Mouse (Mus musculus) left cerebral cortex, adult 9 months (tissue): ENCODE results near the gene Fat2.
A peak's percentile ranks its signal among the peaks of the same experiment; 100 is the strongest.

Experiments used
- DNase-seq, 2 experiments: peaks; one replicate each; pipeline ENCODE4 v3.0.0; 2022; ENCODE audit warnings: low spot score in 2 of 2

Gene Fat2

DNA sequence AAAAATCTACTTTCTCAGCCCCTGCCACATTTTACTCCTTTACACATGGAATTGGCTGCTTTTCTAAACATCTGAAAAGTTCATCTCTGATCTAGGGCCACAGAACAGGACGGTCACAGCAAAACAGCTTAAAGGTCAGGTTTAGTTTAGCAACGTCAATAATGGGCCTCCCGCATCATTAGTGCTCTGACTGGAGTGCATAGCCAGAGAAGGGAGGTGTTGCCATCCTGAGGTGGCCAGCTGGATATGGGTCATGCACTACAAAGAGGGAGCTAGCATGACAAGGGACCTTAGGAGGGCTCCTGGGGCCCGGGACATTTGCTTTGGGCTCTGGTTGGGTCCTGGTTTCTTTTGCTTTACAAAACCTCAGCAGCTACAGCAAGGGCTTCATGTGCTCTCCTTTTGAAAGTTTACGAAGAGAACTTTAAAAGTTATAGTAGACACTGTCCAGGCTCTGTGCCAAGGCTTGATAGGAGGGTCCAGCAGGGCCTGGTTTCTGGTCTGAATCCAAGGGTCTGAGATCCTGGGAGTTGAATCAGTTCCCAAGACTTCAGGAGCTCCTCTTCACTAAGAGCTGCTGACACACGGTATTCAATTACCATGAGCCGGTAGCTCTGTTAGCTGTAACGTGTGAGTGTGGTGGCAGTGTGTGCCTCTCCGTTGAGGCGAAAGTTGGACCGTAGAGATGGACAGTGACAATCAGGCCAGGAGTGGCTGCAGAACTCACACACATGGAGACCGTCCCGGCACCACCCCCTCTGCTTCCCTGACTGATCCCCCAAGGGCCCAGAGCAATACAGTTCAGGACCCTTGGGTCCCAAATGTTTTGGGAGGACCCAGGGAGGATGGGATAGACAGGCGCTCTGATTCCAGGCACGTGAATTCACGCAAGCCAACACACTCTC is 6.2 kb downstream of the Fat2 start:
- DNase-seq, result no peak

DNA sequence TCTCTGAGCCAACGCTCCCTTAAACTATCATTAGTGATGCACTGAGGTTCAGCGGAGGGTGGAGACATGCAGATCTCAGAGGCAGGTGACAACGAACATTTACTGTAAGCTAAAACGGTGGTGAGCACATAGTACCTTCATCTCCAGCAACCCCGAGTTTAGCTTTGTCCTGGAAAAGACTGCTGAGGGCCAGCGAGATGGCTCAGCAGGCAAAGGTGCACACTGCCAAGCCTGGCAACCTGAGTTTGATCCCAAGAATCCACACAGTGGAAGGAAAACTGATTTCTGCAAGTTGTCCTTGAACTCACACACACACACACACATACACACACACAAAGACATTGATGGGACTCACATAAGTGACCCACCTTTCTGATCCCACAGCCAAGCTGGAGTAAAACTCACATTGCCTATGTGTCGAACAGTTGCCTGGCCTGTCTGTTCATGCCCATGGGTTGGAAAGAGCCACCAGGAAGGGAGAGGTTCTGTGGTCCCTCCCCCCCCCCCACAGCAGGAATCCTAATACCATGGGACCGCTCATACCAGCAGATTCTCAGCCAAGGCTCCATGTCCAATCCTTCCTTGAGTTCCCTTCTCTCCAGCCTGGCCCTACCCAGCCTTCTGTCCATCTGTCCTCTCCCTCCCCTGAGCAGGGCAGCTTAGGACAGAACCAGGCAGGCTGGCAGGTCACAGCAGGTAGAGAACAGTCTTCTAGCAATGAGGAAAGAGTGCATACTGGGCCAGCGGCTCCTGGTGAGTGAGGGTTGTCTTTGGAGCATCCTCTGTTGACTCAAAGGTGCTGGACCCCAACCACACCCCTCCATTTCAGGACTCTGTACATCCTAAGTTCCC is 8.6 kb downstream of the Fat2 start:
- DNase-seq, result no peak

DNA sequence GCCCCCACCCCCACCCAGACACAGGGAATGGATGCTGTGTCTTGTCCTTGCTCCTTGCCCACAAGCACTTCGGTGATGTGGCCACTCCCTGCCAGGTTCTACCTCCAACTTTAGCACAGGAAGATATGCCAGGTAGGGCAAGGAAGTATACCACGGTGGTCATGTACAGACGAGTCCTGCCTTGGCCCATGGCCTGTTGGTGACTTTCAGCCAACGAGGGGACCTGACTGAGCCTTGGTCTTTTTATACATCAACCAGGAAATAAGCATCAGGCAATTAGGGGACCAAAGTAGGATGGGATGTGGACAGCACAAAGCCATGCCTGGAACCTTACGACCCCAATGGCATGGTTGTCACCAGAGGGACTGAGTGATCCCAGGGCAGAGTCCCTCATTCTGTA is 9.3 kb downstream of the Fat2 start:
- no peak for DNase-seq

DNA sequence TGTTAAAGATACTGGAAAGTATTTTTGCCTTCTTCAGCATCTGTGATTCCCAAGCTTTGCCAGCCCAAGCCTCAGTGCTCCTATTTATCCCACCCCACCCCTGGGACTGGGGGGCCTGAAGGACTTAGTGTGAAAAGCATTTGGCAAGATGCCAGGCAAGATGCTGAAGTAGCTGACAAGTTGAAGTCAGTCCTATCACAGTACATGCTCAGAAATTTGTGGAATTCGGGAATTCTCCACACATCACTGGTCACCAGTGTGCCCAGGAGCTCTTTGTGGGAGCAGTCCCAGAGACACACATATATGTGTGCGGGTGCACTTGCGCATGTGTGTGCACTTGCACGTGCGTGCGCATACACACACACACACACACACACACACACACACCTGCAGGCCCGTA is 10.2 kb downstream of the Fat2 start:
- no peak for DNase-seq

DNA sequence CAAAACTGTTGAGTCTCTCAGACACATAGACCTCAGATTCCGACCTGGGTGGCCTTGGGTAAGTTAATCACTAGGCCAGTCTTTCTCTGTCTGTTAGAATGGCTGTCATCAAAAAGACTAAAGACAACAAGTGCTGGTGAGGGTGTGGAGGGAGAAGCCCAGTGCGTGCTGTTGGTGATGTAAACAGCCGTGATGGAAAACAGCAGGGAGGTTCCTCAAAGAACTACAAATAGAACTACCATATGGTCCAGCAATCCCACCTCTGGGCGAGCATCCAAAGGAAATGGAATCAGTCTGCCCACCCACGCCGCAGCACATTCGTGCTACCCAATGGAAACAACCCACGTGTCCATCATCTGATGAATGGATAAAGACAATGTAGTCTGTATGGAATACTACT is 12.5 kb downstream of the Fat2 start:
- DNase-seq, result peak; percentile 16 to 75

DNA sequence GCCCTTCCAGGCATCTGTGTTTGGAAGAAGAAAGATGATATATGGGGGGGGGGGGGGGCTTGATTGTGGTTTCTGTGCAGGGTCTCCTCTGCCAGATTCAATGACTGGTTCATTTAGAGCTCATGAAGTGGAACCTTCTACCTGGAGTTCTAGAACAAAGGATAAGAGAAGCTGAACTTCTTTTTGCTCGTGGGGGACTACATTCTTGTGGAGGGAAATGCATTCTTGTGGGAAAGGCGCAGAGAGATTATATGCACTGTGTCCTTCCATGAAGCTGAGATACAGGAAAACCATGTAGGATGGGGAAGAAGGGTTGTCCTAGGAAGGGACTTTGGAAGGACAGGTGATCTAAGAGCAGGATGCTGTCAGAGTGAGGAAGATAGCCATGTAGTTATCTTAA is 15.4 kb downstream of the Fat2 start:
- DNase-seq, result no peak

DNA sequence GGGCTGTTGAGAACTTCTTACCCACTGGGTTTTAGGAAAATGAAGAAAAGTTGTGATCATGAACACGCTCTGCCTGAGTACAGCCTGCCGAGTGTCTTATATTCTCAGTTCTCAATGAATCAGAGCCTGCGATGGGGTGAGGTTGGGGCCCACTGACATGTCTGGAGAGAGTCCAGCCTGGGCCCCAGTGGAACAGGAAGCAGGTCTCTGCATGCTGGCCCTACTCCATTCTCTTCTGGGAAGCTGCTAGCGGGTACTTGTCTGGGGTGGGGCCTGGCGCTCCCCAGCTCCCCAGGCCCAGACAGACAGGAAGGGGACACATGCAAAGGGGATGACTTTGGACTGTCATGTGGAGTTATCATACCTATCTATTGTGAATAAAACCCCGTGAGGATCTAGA is 20.4 kb downstream of the Fat2 start:
- DNase-seq, result no peak

DNA sequence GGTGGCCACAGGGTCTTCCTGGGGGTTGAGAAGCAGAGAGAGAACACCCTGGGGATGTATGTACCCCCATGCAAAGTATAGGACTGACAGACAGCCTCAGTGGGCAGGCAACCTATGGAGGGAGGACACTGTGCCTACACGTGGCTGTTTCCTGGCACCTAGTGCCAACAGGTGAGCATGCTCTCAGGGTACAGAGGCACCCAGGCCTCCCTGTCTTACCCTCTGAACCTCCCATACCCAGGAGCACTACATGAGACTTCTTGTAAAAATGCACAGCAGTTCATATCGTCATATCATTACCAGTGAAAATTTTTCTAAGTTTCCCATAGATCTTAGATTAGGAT is 21.7 kb downstream of the Fat2 start:
- no peak for DNase-seq

DNA sequence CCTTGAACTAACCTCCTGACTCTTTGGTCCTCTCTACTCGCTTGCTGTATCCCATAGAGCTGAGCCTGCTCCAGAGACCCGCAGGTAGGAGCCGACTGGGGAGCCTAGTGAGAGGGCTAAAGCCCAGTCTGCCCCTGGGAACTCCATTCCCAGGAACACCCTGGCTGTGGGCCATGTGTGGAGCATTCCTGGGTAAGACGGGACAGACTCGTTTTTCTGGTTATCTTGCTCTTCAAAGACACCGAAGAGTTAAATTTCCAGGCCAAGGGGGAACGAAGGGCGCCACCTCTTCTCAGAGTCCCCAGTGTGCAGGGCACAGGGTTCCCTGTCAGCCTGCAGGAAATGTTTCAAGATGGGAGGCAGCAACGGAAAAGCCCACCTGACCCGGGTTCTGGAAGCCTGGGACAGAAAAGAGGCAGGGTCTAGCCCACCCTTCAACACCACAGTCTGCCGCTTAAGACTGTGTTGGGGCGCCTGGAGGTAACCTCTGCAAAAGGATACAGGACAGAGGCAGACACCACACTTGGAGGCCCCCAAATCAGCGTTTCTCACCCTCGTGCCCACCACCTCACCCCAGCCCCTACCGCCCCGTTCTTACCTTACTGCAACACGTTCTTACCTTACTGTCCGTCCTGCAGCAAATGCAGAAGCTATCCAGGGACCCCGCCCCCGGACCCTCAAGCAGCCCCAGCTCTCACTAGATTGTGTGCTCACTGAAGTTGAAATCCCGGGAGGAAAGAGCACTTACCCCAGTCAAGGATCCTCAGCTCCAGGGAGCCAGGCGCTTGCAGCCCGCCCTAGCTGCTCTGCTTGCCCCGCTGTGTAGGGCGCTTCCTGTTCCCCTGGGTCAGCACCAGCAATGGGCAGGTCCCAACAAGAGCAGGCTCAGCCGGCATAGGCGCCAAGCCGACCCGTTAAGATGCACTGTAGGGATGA is 22.3 kb downstream of the Fat2 start:
- no peak for DNase-seq

DNA sequence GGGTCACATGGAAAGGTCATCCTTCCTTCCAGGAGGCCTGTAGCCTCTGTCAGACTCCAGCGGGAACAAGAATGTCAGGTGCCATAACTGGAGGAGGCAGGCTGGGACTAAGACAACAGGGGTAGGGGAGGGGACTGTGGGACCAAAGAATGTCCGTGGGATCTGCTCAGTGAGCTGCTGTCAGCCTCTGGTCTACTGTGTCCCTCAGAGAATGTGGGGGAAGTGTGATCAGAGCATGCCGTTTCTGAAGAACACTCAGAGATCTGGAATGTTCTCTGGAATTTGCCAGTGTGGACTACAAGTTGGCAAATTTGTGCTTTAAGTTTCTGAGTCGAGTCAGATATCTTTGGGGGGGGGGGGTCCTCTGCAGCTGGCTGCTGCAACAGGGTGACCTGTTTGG is 34.0 kb downstream of the Fat2 start:
- no peak for DNase-seq

DNA sequence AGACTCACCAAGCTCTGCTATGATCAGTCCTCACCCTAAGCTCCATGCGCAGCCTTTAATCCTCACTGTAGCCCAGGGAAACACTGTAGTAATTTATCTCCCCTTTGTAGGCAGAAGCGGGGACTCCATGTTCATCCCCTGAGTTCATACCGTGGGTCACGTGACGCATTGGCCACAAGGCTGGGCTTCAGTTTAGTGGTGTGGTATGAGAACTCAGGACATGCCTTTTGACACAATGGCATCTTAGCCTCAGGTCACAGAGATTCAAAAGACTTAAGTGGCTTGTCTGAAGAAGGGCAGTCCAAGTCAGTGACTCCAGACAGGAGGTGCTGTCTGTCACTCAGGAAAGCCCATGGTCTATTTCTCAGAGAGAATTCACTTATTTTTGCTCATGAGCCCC is 43.2 kb downstream of the Fat2 start:
- no peak for DNase-seq

DNA sequence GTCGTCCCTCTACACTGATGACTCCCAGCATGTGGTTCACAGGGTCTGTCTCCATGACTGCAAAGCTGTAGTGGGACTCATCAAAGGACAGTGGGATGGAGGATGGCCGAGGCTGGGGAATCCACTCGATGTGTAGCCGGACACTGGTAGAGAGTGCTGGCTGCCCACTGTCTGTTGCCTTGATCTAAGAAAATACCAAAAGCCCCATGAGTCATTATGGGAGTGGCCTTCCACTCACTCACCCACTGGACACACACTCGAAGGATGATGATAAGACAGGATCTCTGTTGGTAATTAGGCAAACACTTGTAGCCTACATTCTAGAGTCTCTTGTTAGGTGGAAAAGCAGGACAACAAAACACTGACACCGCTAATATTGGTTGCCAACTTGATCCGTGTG is 44.5 kb downstream of the Fat2 start:
- no peak for DNase-seq

DNA sequence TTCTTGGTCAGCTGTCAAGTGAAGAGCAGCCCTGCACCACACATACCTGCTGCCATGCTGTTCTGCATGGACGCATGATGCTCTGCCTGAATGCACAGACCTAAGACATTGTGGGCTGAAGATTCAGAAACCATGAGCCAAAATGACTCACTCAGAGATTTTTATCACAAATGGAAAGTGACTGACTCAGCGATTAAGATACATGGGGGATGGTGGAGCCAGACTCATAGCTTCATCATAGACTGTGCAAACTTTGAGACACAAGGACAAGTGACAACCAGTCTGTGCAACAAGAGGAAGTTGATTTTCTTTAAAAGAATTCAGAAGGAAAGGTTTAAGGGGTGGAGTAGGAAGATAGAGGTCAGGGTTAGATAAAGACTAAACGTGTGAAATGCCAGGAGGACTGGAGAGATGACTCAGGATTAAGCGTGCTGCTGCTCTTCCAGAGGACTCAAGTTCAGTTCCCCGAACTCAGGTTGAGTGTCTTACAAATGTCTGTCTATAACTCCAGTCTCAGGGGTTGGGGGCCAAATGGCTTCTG is 46.4 kb downstream of the Fat2 start:
- no peak for DNase-seq

DNA sequence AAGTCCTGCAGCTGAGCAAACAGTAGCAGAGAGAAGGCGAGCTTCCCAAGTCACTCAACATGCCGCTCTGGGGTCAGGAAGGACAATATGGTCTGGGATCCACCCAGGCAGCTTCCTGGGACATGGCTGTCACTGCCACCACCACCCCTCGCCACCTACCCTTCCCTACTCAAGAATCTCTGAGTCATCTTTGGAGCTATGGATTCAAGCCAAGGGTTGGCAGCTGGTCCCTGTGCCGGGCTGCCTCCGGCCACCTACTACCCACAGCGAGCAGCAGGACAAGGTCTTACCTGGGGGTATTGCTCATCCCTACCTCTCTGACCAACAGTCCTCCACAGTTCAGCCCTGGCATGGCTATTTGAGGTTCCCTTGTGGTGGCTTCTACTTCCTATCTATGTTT is 61.6 kb downstream of the Fat2 start:
- peak in 1 of 2 experiments; percentile 22 for DNase-seq

DNA sequence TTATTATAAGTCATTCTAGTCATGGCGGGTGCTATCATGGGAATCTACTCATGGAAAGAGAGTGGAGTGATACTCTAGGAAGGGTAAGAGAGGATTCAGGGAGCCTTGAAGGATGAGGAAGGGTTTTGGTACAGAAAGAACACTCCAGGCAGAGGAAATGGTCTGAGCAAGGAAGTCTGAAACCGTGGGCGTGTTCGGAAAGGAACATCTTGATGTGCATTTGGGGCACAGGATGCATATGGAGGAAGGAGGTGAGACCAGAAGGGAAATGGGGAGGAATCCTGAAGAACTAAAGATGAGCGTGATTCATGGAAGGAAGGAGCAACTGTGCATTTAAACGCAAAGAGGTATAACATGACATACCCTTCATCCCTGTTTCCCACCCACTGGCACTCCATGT is 67.8 kb downstream of the Fat2 start:
- DNase-seq, result no peak

DNA sequence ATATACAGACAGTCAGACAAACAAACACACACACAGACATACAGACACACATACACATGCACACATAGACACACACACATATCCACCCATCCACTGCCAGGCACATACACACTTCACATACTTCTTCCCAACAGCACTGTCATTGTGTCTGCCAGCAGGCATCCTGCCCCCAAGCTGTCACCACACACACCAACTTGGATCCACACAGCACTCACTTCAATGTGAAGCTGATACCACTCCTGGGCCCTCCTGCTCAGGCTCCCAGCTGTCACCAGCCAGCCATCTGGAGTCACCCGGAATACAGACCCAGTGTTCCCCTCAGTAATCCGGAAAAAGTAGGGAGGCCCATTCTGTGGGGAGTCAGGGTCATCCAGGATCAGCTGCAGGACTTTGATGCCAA is 70.7 kb downstream of the Fat2 start:
- DNase-seq, result no peak

DNA sequence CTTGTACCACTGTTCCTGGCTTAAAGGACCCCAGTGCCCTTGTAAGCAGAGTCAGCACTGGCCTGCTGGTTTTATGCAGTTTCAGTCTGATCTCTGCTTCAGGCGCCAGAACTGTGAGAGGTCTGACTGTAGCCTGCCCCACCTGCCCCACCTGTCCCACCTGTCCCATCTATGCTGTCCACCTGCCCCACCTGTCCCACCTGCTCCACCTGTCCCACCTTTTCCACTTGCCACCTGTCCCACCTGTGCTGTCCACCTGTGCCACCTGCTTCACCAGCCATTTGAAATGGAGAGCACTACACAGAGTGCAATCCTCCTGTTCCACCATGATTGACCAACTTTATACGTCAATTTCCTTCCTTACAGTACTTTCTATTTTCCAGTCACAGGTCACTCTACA is 72.0 kb downstream of the Fat2 start:
- DNase-seq, result no peak

DNA sequence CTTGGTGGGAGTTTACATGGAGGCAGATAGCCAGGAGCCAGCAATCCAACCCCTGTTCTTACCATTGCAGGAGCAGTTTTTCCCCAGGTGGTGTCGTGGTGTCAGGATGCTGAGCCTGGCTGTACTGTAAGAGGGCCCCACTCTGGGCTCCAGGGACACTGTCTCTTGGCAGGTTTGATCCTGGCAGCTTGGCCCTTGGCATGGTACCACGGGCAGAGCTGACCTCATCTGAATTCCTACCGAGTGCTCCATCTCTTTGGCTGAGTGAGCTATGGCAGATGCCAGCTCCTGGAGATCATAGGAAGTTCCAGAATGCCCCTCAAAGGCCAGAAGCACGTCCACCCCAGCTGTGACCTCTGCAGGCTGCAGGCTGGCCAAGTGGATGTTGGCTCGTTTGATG is 74.4 kb downstream of the Fat2 start:
- DNase-seq, result no peak

DNA sequence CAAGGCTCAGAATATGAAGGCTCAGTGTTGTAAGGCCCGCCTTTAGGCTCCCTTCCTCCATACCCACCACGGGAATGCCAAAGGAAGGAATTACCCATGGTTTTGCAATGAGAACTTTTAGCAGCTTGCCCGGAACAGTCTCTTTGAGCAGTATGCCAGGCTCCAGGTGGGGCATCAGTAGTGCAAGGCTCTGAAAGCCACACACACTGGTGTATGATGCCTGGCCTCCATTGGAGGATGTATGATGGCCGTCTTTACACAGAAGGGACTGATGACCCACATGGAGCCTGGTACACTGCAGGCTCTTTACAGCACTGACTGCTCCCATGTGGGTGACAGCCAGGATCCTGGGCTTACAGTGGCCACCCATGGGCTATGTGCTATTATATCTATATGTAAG is 75.3 kb downstream of the Fat2 start:
- no peak for DNase-seq

DNA sequence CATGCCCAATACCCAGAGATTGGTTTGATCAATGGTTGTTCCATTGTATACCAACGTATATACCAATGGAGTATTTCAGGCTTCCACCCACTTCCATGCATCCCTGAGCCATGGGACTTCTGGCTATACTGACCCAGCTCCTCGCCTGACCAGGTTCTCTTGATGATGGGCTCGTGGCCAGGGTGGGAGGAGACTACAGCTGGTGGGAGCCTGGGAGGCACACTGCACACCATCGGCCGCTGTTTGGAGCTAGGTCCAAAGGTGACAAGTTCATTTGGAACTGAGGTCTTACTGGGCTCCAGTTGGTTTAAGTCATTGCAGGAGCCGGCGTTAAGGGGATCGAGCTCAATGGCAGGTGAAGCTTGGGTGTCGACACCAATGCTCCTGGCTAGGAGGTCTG is 83.0 kb downstream of the Fat2 start:
- DNase-seq, result no peak

DNA sequence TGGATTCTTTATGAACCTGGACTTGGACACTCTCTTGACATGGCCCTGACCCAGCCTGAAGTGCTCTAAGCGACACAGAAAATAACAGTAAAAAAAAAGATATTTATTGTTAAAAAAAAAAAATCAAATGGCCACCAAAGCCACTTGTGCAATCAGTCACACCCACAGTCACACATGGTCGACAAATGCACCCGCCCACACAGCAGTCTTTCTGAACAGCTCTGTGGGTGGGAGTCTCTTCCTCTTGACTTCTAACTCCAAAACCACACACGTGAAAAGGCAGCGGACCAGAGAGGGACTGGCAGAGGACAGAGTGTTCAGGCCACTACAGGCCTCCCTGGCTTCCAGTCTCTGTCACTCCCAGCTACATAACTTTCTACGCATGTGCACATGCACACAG is 85.8 kb downstream of the Fat2 start:
- DNase-seq, result peak in 1 of 2 experiments; percentile 50

DNA sequence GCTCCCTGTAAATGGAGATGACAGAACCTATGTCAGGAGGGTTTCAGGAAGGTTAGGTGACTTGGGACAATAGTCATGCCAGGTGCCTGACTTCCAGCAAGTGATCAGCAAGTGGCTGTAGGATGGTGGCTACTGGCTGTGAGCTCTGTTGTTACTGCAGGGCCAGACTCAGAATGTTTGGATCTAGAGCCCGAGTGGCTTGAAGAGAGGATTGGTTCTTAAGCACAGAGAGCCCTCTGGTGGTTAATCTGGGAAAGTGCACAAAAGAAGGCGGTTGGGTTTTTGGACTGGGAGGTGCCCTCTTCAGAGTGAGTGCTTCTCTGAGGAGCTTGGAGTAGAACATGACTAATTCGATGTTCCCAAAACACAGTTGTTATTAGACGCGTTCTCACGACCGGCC is 95.8 kb downstream of the Fat2 start:
- peak; percentile 69 to 91 for DNase-seq
